Mouse (Mus musculus): ENCODE measurements at regions not wholly inside any gene's neighbourhood (a gene's known extent, or its start where the extent isn't known, plus 50 kb on each side); places are given as distances from the start of the nearest gene placed in this dataset.
A peak's percentile ranks its signal among the peaks of the same experiment; 100 is the strongest.

- DNase-seq: peak; percentile 64
Measured at GRCm38 (mm10) chr1:41810318-41810964, 885.1 kb upstream of the Pou3f3 start.

- DNase-seq: no peak
Measured at GRCm38 (mm10) chr1:41811130-41811529, 884.4 kb upstream of the Pou3f3 start.

GRCm38 (mm10) chr1:41812071-41812470 is 883.5 kb upstream of the Pou3f3 start:
- DNase-seq: no peak

GRCm38 (mm10) chr1:41814032-41815005 is 881.2 kb upstream of the Pou3f3 start:
- no peak for DNase-seq

- no peak for DNase-seq
Measured at GRCm38 (mm10) chr1:41815021-41815420, 880.5 kb upstream of the Pou3f3 start.

GRCm38 (mm10) chr1:41822742-41823141 is 872.8 kb upstream of the Pou3f3 start:
- no peak for DNase-seq

- no peak for DNase-seq
Measured at GRCm38 (mm10) chr1:41825223-41825622, 870.3 kb upstream of the Pou3f3 start.

- no peak for DNase-seq
Measured at GRCm38 (mm10) chr1:41831641-41832040, 863.9 kb upstream of the Pou3f3 start.

All from kidney, postnatal 14 days (tissue).